Mouse (Mus musculus) CH12.LX (cell line): Measurements from ENCODE around the gene Pml.

Source experiments
- CTCF ChIP-seq, 2 experiments: IDR thresholded peaks in 1 of 2; conservative IDR thresholded peaks in 1 of 2; 2 replicates each; pipeline ENCODE4 v1.5.1; 2011 to 2012; ENCODE audit warnings: low read depth in 2 of 2, low read length in 2 of 2, improper control_type of control experiment in 1 of 2, inconsistent platforms in 1 of 2, mild to moderate bottlenecking in 1 of 2, moderate library complexity in 1 of 2
- ELF1 ChIP-seq: IDR thresholded peaks from 2 replicates; pipeline ENCODE4 v1.6.1; 2014; ENCODE audit warnings: low read depth, mild to moderate bottlenecking, inconsistent platforms, low read length, improper control_type of control experiment
- EP300 ChIP-seq: IDR thresholded peaks from 2 replicates; pipeline ENCODE4 v1.6.1; 2011; ENCODE audit warnings: low read length, improper control_type of control experiment
- ETS1 ChIP-seq: conservative IDR thresholded peaks from 2 replicates; pipeline ENCODE4 v1.6.1; 2012; ENCODE audit warnings: low read depth, mild to moderate bottlenecking, inconsistent platforms, low read length, improper control_type of control experiment, moderate library complexity
- POLR2A ChIP-seq: IDR thresholded peaks from 2 replicates; pipeline ENCODE4 v1.6.1; 2011; ENCODE audit warnings: low read depth, mild to moderate bottlenecking, improper control_type of control experiment, low read length
- POLR2AphosphoS2 ChIP-seq: IDR thresholded peaks from 2 replicates; pipeline ENCODE4 v1.6.1; 2011; ENCODE audit warnings: low read depth, low read length, improper control_type of control experiment
- TCF12 ChIP-seq: IDR thresholded peaks from 2 replicates; pipeline ENCODE4 v1.6.1; 2014; ENCODE audit warnings: low read depth, mild to moderate bottlenecking, inconsistent platforms, low read length, improper control_type of control experiment
- ZMIZ1 ChIP-seq: IDR thresholded peaks from 2 replicates; pipeline ENCODE4 v1.6.1; 2012; ENCODE audit warnings: low read depth, mild to moderate bottlenecking, inconsistent platforms, low read length, improper control_type of control experiment

DNA sequence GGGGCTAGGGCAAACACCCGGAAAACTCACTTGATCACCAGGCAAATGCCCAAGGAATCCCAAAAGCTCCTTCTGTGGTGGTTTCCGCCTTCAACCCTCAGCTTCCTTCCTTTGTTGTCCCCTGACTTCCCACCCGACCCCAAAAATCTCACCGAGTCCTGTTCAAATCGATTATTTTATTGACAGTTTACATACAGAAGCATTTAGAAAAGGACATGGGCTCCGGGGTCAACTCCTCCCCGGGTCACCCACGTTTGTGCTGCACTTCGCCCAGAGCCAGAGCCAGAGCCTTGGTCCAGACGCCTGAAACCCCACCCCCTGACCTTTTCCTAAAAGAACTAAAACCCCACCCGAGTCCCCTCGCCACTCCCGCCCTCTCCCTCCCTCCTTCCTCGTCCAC, 53.4 kb downstream of the Pml start:
- TF ChIP-seq POLR2A (no peak), CTCF (conservative IDR thresholded peaks at IDR 0.05 in 1 of 2, IDR thresholded peaks at IDR 0.05 in 1 of 2; ENCODE audit: low read depth in 2 of 2, low read length in 2 of 2) (no peak), ETS1 (no peak), TCF12 (no peak), ZMIZ1 (no peak), EP300 (no peak), ELF1 (no peak), POLR2AphosphoS2 (no peak)
